Mouse (Mus musculus) retina, adult 2 months (tissue): ENCODE measurements at regions not wholly inside any gene's neighbourhood (a gene's known extent, or its start where the extent isn't known, plus 50 kb on each side); places are given as distances from the start of the nearest gene placed in this dataset.

Source experiments
- DNase-seq: peaks from one replicate; pipeline ENCODE4 v3.0.0-alpha.2; 2012; ENCODE audit warnings: low read depth, low spot score

GRCm38 (mm10) chr9:50395543-50395942 is 50.8 kb upstream of the Rpl10-ps3 start:
- no peak for DNase-seq

GRCm38 (mm10) chr9:50396051-50396450 is 51.3 kb upstream of the Rpl10-ps3 start:
- no peak for DNase-seq

- no peak for DNase-seq
Observed at GRCm38 (mm10) chr9:50408396-50408795, 63.6 kb upstream of the Rpl10-ps3 start.

GRCm38 (mm10) chr9:50408845-50409244 is 64.1 kb upstream of the Rpl10-ps3 start:
- DNase-seq = no peak

GRCm38 (mm10) chr9:50412986-50413385 is 68.2 kb upstream of the Rpl10-ps3 start:
- DNase-seq = no peak

- DNase-seq = no peak
Observed at GRCm38 (mm10) chr9:50413514-50414335, 69.0 kb upstream of the Rpl10-ps3 start.

GRCm38 (mm10) chr9:50414796-50415340 is 70.1 kb upstream of the Rpl10-ps3 start:
- DNase-seq = no peak

GRCm38 (mm10) chr9:50416677-50417076 is 71.9 kb upstream of the Rpl10-ps3 start:
- DNase-seq = no peak

- DNase-seq = no peak
Observed at GRCm38 (mm10) chr9:50421061-50421460, 73.3 kb upstream of the Plet1 start.

GRCm38 (mm10) chr9:50421572-50422285 is 72.6 kb upstream of the Plet1 start:
- DNase-seq = no peak

GRCm38 (mm10) chr9:50425866-50426495 is 68.3 kb upstream of the Plet1 start:
- DNase-seq = no peak

GRCm38 (mm10) chr9:50430147-50430546 is 64.2 kb upstream of the Plet1 start:
- DNase-seq = no peak

GRCm38 (mm10) chr9:50433525-50433924 is 60.8 kb upstream of the Plet1 start:
- DNase-seq = no peak

- no peak for DNase-seq
Observed at GRCm38 (mm10) chr9:50433978-50434377, 60.3 kb upstream of the Plet1 start.

GRCm38 (mm10) chr9:50437830-50438722 is 56.2 kb upstream of the Plet1 start:
- DNase-seq = peak; percentile 45

- DNase-seq = no peak
Observed at GRCm38 (mm10) chr9:50438738-50439137, 55.6 kb upstream of the Plet1 start.

- DNase-seq = no peak
Observed at GRCm38 (mm10) chr9:50440222-50440621, 54.1 kb upstream of the Plet1 start.

- DNase-seq = no peak
Observed at GRCm38 (mm10) chr9:50440689-50441088, 53.6 kb upstream of the Plet1 start.

GRCm38 (mm10) chr9:50443708-50444463 is 50.4 kb upstream of the Plet1 start:
- DNase-seq = peak; percentile 53
